Mouse (Mus musculus) activated CD4-positive, CD25-positive, alpha-beta regulatory T cell, adult 4 months (primary cell): ENCODE data around the gene Nmral1. TPM values are rescaled to one million over a fixed set of nuclear protein-coding genes. Genes with fewer than 3 reads are reported as not detected.

ENCODE experiments used
- polyA plus RNA-seq, 2 experiments: library from polyadenylated mRNA; unstranded; fragments of 100-300 nt; shearing (Covaris generic); gene quantifications; one replicate each; pipeline ENCODE4 v1.2.1; 2017

Gene Nmral1
- polyA plus RNA-seq, 2 experiments from 2014 or later = 17.9 to 18.3 TPM

Other genes starting within 250 kb of the Nmral1 start
- gene Srl, start 177.5 kb downstream of the Nmral1 start, polyA plus RNA-seq = 1 to 10 TPM in 1 of 2 experiments, under 1 TPM in 1; 0.20 to 1.9 TPM
- 1 to 10 TPM; 4.1 to 6.2 TPM for gene Tfap4, start 159.5 kb downstream of the Nmral1 start, polyA plus RNA-seq
- gene Glis2, start 124.6 kb downstream of the Nmral1 start, polyA plus RNA-seq = under 1 TPM in 1 of 2 experiments, not detected in 1; 0.71 TPM
- 10 to 100 TPM; 30.5 to 37.9 TPM for gene Pam16, start 94.4 kb downstream of the Nmral1 start, polyA plus RNA-seq
- 1 to 10 TPM in 1 of 2 experiments, under 1 TPM in 1; 0.79 to 1.1 TPM for gene Vasn, start 79.4 kb downstream of the Nmral1 start, polyA plus RNA-seq
- gene Dnaja3, start 79.4 kb downstream of the Nmral1 start, polyA plus RNA-seq = 10 to 100 TPM; 17.3 to 22.8 TPM
- 100 to 1,000 TPM in 1 of 2 experiments, 10 to 100 TPM in 1; 98.7 to 102 TPM for gene Coro7, start 39.6 kb downstream of the Nmral1 start, polyA plus RNA-seq
- 100 to 1,000 TPM; 121 to 122 TPM for gene Hmox2, start 7.0 kb upstream of the Nmral1 start, polyA plus RNA-seq
- gene Cdip1, start 70.9 kb upstream of the Nmral1 start, polyA plus RNA-seq = 10 to 100 TPM; 27.3 to 27.6 TPM
- 1 to 10 TPM in 1 of 2 experiments, under 1 TPM in 1; 0.88 to 1.4 TPM for gene 4930562C15Rik, start 116.1 kb upstream of the Nmral1 start, polyA plus RNA-seq
- gene Ubald1, start 161.0 kb upstream of the Nmral1 start, polyA plus RNA-seq = 10 to 100 TPM; 26.7 to 26.8 TPM
- gene Mgrn1, start 166.9 kb upstream of the Nmral1 start, polyA plus RNA-seq = 10 to 100 TPM; 25.9 to 33.6 TPM
- 10 to 100 TPM; 86.6 to 90.3 TPM for gene Nudt16l1, start 219.4 kb upstream of the Nmral1 start, polyA plus RNA-seq
- gene Anks3, start 244.8 kb upstream of the Nmral1 start, polyA plus RNA-seq = 10 to 100 TPM; 29.7 to 31.8 TPM